In genomic region chr4:126254315-126255112, GRCm38 (mm10) we compare ENCODE assay signal across 8 mouse cellular contexts. TPM values are rescaled to one million over a fixed set of nuclear protein-coding genes. Genes with fewer than 3 reads are reported as not detected.
DNase-seq lines count a peak whose midpoint lies in the region; ATAC-seq and TF ChIP-seq lines count a peak whose summit lies in the region.

No protein-coding gene starts in this region.

- peak overlapping the region; percentile 96 for H3K4me2 ChIP-seq in neural tube, embryonic 11.5 days (ENCODE audit: low read depth)
- peak overlapping the region; percentile 91 for H3K4me2 ChIP-seq in heart, embryonic 12.5 days
- peak overlapping the region; percentile 91 for H3K4me2 ChIP-seq in lung, embryonic 15.5 days

- DNase-seq in neural tube, embryonic 11.5 days (ENCODE audit: low spot score), result no peak
- no peak for DNase-seq in neural tube, embryonic 10.5 days (ENCODE audit: extremely low spot score, low spot score)
- peak; percentile 73 to 76 for DNase-seq in cerebellum, postnatal 14 days
- DNase-seq in kidney, postnatal 4 days, result peak; percentile 68 to 73
- no peak for DNase-seq in urinary bladder, adult 18-20 months (ENCODE audit: low spot score in 2 of 2)

- peaks cover 4% of the 10 kb centered on the region; the same call in 1 of the 2 replicates for H3K36me3 ChIP-seq in neural tube, embryonic 11.5 days (ENCODE audit: control insufficient read depth, insufficient read depth, low read length)
- H3K36me3 ChIP-seq in heart, embryonic 12.5 days, result no peaks in the 10 kb centered on the region
- H3K36me3 ChIP-seq in lung, embryonic 15.5 days, result no peaks in the 10 kb centered on the region
- H3K36me3 ChIP-seq in small intestine, adult 2 months (ENCODE audit: control insufficient read depth, insufficient read depth, low read length), result no peaks in the 10 kb centered on the region

- no peak for TF ChIP-seq CTCF in small intestine, adult 2 months (IDR thresholded peaks at IDR 0.05; ENCODE audit: extremely low read depth, insufficient read length, insufficient replicate concordance, low read depth, low read length)

- no peaks in the 10 kb centered on the region for H3K27me3 ChIP-seq in neural tube, embryonic 11.5 days (ENCODE audit: control insufficient read depth, insufficient read depth, low read length)
- H3K27me3 ChIP-seq in heart, embryonic 12.5 days (replicated peaks), result no peaks in the 10 kb centered on the region
- H3K27me3 ChIP-seq in lung, embryonic 15.5 days, result no peaks in the 10 kb centered on the region
- H3K27me3 ChIP-seq in small intestine, adult 2 months (ENCODE audit: control insufficient read depth, insufficient read depth, low read length), result no peaks in the 10 kb centered on the region

- WGBS in neural tube, embryonic 11.5 days, result 21% methylated on average over 9 of the region's 9 CpGs
- 19% methylated on average over 9 of the region's 9 CpGs for WGBS in heart, embryonic 12.5 days
- WGBS in lung, embryonic 15.5 days, result 16% methylated on average over 9 of the region's 9 CpGs
- WGBS in small intestine, adult 2 months, result 50% methylated on average over 9 of the region's 9 CpGs

- ATAC-seq in neural tube, embryonic 11.5 days (ENCODE audit: insufficient read depth, low FRiP score, low TSS enrichment), result no peak
- ATAC-seq in heart, embryonic 12.5 days (ENCODE audit: insufficient number of reproducible peaks, low FRiP score), result no peak
- ATAC-seq in lung, embryonic 15.5 days (ENCODE audit: borderline replicate concordance, extremely low read depth, low FRiP score, low TSS enrichment), result no peak

- no peaks in the 10 kb centered on the region for H3K9me3 ChIP-seq in neural tube, embryonic 11.5 days (ENCODE audit: control insufficient read depth, low read length)
- H3K9me3 ChIP-seq in heart, embryonic 12.5 days (replicated peaks), result no peaks in the 10 kb centered on the region
- no peaks in the 10 kb centered on the region for H3K9me3 ChIP-seq in lung, embryonic 15.5 days

- H3K4me3 ChIP-seq in neural tube, embryonic 11.5 days (ENCODE audit: low read depth, low read length), result peak overlapping the region; percentile 98
- H3K4me3 ChIP-seq in heart, embryonic 12.5 days, result peak overlapping the region; percentile 92
- H3K4me3 ChIP-seq in lung, embryonic 15.5 days, result peak overlapping the region; percentile 97
- H3K4me3 ChIP-seq in small intestine, adult 2 months (ENCODE audit: low read depth, low read length), result peak overlapping the region; percentile 88

- peak overlapping the region; percentile 97 for H3K9ac ChIP-seq in neural tube, embryonic 11.5 days (ENCODE audit: low read length)
- peak overlapping the region; percentile 98 for H3K9ac ChIP-seq in heart, embryonic 12.5 days
- peak overlapping the region; percentile 98 for H3K9ac ChIP-seq in lung, embryonic 15.5 days

- H3K4me1 ChIP-seq in neural tube, embryonic 11.5 days (ENCODE audit: control insufficient read depth, insufficient read depth, low read length), result peaks cover 61% of the 10 kb centered on the region
- H3K4me1 ChIP-seq in heart, embryonic 12.5 days (replicated peaks), result peaks cover 76% of the 10 kb centered on the region
- peaks cover 65% of the 10 kb centered on the region for H3K4me1 ChIP-seq in lung, embryonic 15.5 days
- peaks cover 10% of the 10 kb centered on the region for H3K4me1 ChIP-seq in small intestine, adult 2 months (ENCODE audit: control insufficient read depth, insufficient read depth, insufficient read length, low read length)

- no peak for TF ChIP-seq POLR2A in small intestine, adult 2 months (IDR thresholded peaks at IDR 0.05; ENCODE audit: low read depth, low read length)

- H3K27ac ChIP-seq in neural tube, embryonic 11.5 days (ENCODE audit: low read depth, low read length), result 0 out of 2 replicates have a peak overlapping the region, but pooled peaks have one; percentile 96
- peak overlapping the region; percentile 95 for H3K27ac ChIP-seq in heart, embryonic 12.5 days (ENCODE audit: poor library complexity, severe bottlenecking)
- H3K27ac ChIP-seq in lung, embryonic 15.5 days, result peak overlapping the region; percentile 94
- no peak overlapping the region for H3K27ac ChIP-seq in small intestine, adult 2 months (ENCODE audit: insufficient read depth, low read depth, low read length)

RNA-seq across cellular contexts. Expression of gene Map7d1, which starts 1.6 kb away (rescaled TPM):
- 80.9 and 83.6 TPM in 2 replicates for polyA plus RNA-seq in neural tube, embryonic 11.5 days (2014; fragmentation: Nextera tagmentation; extraction: Ambion mirVana)
- 73.9 and 76.4 TPM in 2 replicates for polyA plus RNA-seq in heart, embryonic 12.5 days (2016; fragmentation: Nextera tagmentation; extraction: Ambion mirVana)
- polyA plus RNA-seq in lung, embryonic 15.5 days (2015; fragmentation: Nextera tagmentation; extraction: Ambion mirVana), result 40.8 and 45.3 TPM in 2 replicates
- 40.2 and 47.3 TPM in 2 replicates for polyA plus RNA-seq in small intestine, adult 2 months (2012; rRNA removed)

RNA-seq across cellular contexts. Expression of gene Trappc3, which starts 7.6 kb away (rescaled TPM):
- polyA plus RNA-seq in neural tube, embryonic 11.5 days (2014; fragmentation: Nextera tagmentation; extraction: Ambion mirVana), result 32.1 and 45.4 TPM in 2 replicates
- 68.0 and 68.7 TPM in 2 replicates for polyA plus RNA-seq in heart, embryonic 12.5 days (2016; fragmentation: Nextera tagmentation; extraction: Ambion mirVana)
- 106 and 108 TPM in 2 replicates for polyA plus RNA-seq in lung, embryonic 15.5 days (2015; fragmentation: Nextera tagmentation; extraction: Ambion mirVana)
- polyA plus RNA-seq in small intestine, adult 2 months (2012; rRNA removed), result 12.6 and 21.4 TPM in 2 replicates

RNA-seq across cellular contexts. Expression of gene Col8a2, which starts 32.1 kb away (rescaled TPM):
- 7.4 and 7.9 TPM in 2 replicates for polyA plus RNA-seq in neural tube, embryonic 11.5 days (2014; fragmentation: Nextera tagmentation; extraction: Ambion mirVana)
- 4.7 and 4.9 TPM in 2 replicates for polyA plus RNA-seq in heart, embryonic 12.5 days (2016; fragmentation: Nextera tagmentation; extraction: Ambion mirVana)
- polyA plus RNA-seq in lung, embryonic 15.5 days (2015; fragmentation: Nextera tagmentation; extraction: Ambion mirVana), result 5.4 and 5.8 TPM in 2 replicates
- polyA plus RNA-seq in small intestine, adult 2 months (2012; rRNA removed), result 0.55 and 0.77 TPM in 2 replicates

RNA-seq across cellular contexts. Expression of gene Thrap3, which starts 52.0 kb away (rescaled TPM):
- 197 and 217 TPM in 2 replicates for polyA plus RNA-seq in neural tube, embryonic 11.5 days (2014; fragmentation: Nextera tagmentation; extraction: Ambion mirVana)
- 177 and 191 TPM in 2 replicates for polyA plus RNA-seq in heart, embryonic 12.5 days (2016; fragmentation: Nextera tagmentation; extraction: Ambion mirVana)
- 228 and 230 TPM in 2 replicates for polyA plus RNA-seq in lung, embryonic 15.5 days (2015; fragmentation: Nextera tagmentation; extraction: Ambion mirVana)
- 10.0 and 22.1 TPM in 2 replicates for polyA plus RNA-seq in small intestine, adult 2 months (2012; rRNA removed)

Comparison
In these comparisons a context has a peak if more than half of its experiments do, and no peak if none do; other contexts are left out.
1. DNase-seq: peak in cerebellum, postnatal 14 days (2 of 2) and kidney, postnatal 4 days (2 of 2); none in neural tube, embryonic 11.5 days (single experiment), neural tube, embryonic 10.5 days (single experiment) and urinary bladder, adult 18-20 months (0 of 2).
2. Peak in every context shown above with its lines, with median percentiles within 50 percentile points of each other: H3K4me2 ChIP-seq, H3K4me3 ChIP-seq and H3K9ac ChIP-seq.